Mouse (Mus musculus): ENCODE measurements around the gene Gars. TPM values are rescaled to one million over a fixed set of nuclear protein-coding genes. Genes with fewer than 3 reads are reported as not detected.

Gars gene
- polyA plus RNA-seq, 1 experiment from 2014 or later, result 172 TPM

DNA sequence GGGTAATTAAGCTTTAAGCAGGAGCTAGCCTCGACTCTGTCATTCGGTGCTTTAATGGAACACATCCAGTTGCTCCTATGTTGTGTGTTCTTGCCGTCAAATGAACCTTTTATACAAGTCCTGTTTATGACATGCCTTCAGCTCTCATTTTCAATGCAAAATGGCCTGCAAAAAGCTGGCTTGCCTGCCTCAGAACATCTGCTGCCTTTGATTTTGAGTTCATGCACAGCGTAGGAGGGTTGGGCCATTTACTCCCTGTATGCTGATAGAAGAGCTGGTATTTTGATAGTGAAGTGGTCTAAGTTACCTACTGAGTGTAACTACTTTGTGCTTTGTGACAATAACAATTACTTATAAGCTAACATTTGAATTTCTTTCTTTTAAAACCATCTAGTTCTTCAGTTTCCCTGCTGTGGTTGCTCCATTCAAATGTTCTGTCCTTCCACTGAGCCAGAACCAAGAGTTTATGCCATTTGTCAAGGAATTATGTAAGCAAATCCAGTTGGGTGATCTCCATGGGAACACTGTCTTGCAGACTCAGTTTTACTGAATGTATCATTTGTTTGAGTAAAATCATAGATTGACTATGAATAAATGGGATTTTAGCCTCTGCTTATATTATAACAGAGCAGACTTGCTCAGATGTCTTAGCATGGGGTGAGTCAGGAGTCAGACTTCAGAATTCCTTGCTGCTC lies 38.9 kb downstream of the Gars start:
- H3K9ac ChIP-seq (ENCODE audit: low read depth, low read length), result no peak overlapping the region
- H3K36me3 ChIP-seq (ENCODE audit: control insufficient read depth, insufficient read depth, low read length), result peaks cover 9% of the 10 kb centered on the region; the same call in 1 of the 2 replicates
- H3K4me2 ChIP-seq (ENCODE audit: low read depth, low read length), result no peak overlapping the region
- H3K4me1 ChIP-seq (ENCODE audit: control insufficient read depth, insufficient read depth, low read length), result no peaks in the 10 kb centered on the region
- H3K9me3 ChIP-seq (ENCODE audit: control insufficient read depth, low read length), result no peaks in the 10 kb centered on the region
- H3K4me3 ChIP-seq (ENCODE audit: low read length), result no peak overlapping the region
- ATAC-seq, result no peak
- no peak overlapping the region for H3K27ac ChIP-seq (ENCODE audit: low read length)
- no peaks in the 10 kb centered on the region for H3K27me3 ChIP-seq (replicated peaks; ENCODE audit: control insufficient read depth, insufficient read depth, low read length)
- 78% methylated on average over 4 of the region's 4 CpGs for whole genome bisulfite sequencing

GRCm38 (mm10) chr6:55081379-55081778 lies 43.6 kb downstream of the Gars start:
- 92% methylated on average over 3 of the region's 3 CpGs for WGBS
- Histone ChIP-seq H3K4me2 (ENCODE audit: low read depth, low read length) (no peak overlapping the region), H3K4me1 (ENCODE audit: control insufficient read depth, insufficient read depth, low read length) (no peaks in the 10 kb centered on the region), H3K27me3 (replicated peaks; ENCODE audit: control insufficient read depth, insufficient read depth, low read length) (no peaks in the 10 kb centered on the region), H3K9me3 (ENCODE audit: control insufficient read depth, low read length) (no peaks in the 10 kb centered on the region), H3K4me3 (ENCODE audit: low read length) (no peak overlapping the region), H3K9ac (ENCODE audit: low read depth, low read length) (no peak overlapping the region), H3K27ac (ENCODE audit: low read length) (no peak overlapping the region), H3K36me3 (ENCODE audit: control insufficient read depth, insufficient read depth, low read length) (peaks cover 9% of the 10 kb centered on the region; the same call in 1 of the 2 replicates)
- ATAC-seq, result no peak

- H3K27me3 ChIP-seq (replicated peaks; ENCODE audit: control insufficient read depth, insufficient read depth, low read length), result no peaks in the 10 kb centered on the region
- H3K9me3 ChIP-seq (ENCODE audit: control insufficient read depth, low read length), result no peaks in the 10 kb centered on the region
- no peak overlapping the region for H3K27ac ChIP-seq (ENCODE audit: low read length)
- ATAC-seq, result no peak
- no peaks in the 10 kb centered on the region for H3K4me1 ChIP-seq (ENCODE audit: control insufficient read depth, insufficient read depth, low read length)
- no peak overlapping the region for H3K4me2 ChIP-seq (ENCODE audit: low read depth, low read length)
- no peak overlapping the region for H3K4me3 ChIP-seq (ENCODE audit: low read length)
- no peak overlapping the region for H3K9ac ChIP-seq (ENCODE audit: low read depth, low read length)
- peaks cover 5% of the 10 kb centered on the region; the same call in 1 of the 2 replicates for H3K36me3 ChIP-seq (ENCODE audit: control insufficient read depth, insufficient read depth, low read length)
- 73% methylated on average over 7 of the region's 7 CpGs for WGBS
Measured at GRCm38 (mm10) chr6:55082261-55083051, 44.6 kb downstream of the Gars start.

- H3K27me3 ChIP-seq (replicated peaks; ENCODE audit: control insufficient read depth, insufficient read depth, low read length), result no peaks in the 10 kb centered on the region
Measured at GRCm38 (mm10) chr6:55087355-55087754, 49.5 kb downstream of the Gars start.

DNA sequence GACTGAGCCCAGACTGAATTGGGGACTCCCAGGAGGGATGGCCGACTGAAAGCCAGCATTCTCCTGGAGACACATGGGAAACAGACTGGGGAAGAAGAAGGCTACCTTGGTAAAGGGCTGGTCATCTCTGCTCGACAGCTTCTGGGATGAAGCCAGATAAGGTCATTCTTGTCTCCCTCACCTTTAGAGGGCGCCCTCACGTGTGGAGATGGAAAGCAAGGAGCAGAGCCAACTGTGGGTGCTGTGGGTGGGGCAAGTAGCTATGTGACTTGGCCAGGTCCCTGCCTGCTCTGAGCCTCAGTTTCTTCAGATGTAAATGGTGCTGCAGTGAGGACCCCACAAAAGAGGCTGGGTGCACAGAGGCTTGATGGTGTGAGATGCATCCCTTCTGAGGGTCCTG lies 52.8 kb downstream of the Gars start:
- Histone ChIP-seq H3K9ac (ENCODE audit: low read depth, low read length) (no peak overlapping the region), H3K27me3 (replicated peaks; ENCODE audit: control insufficient read depth, insufficient read depth, low read length) (no peaks in the 10 kb centered on the region), H3K4me1 (ENCODE audit: control insufficient read depth, insufficient read depth, low read length) (no peaks in the 10 kb centered on the region), H3K4me2 (ENCODE audit: low read depth, low read length) (no peak overlapping the region), H3K4me3 (ENCODE audit: low read length) (no peak overlapping the region), H3K9me3 (ENCODE audit: control insufficient read depth, low read length) (no peaks in the 10 kb centered on the region), H3K36me3 (ENCODE audit: control insufficient read depth, insufficient read depth, low read length) (no peaks in the 10 kb centered on the region), H3K27ac (ENCODE audit: low read length) (no peak overlapping the region)
- ATAC-seq, result no peak
- 32% methylated on average over 4 of the region's 4 CpGs for WGBS

More at GRCm38 (mm10) chr6:55087355-55087754, 49.5 kb downstream of the Gars start:
- no peak for ATAC-seq
- no peaks in the 10 kb centered on the region for H3K4me1 ChIP-seq (ENCODE audit: control insufficient read depth, insufficient read depth, low read length)
- no peak overlapping the region for H3K9ac ChIP-seq (ENCODE audit: low read depth, low read length)
- WGBS, result 51% methylated on average over 4 of the region's 4 CpGs
- H3K4me3 ChIP-seq (ENCODE audit: low read length), result no peak overlapping the region
- no peaks in the 10 kb centered on the region for H3K36me3 ChIP-seq (ENCODE audit: control insufficient read depth, insufficient read depth, low read length)
- no peak overlapping the region for H3K27ac ChIP-seq (ENCODE audit: low read length)
- no peaks in the 10 kb centered on the region for H3K9me3 ChIP-seq (ENCODE audit: control insufficient read depth, low read length)
- no peak overlapping the region for H3K4me2 ChIP-seq (ENCODE audit: low read depth, low read length)

GRCm38 (mm10) chr6:55091396-55091795 lies 53.6 kb downstream of the Gars start:
- no peaks in the 10 kb centered on the region for H3K36me3 ChIP-seq (ENCODE audit: control insufficient read depth, insufficient read depth, low read length)
- no peak overlapping the region for H3K4me3 ChIP-seq (ENCODE audit: low read length)
- H3K9me3 ChIP-seq (ENCODE audit: control insufficient read depth, low read length), result no peaks in the 10 kb centered on the region
- 92% methylated on average over 9 of the region's 9 CpGs for WGBS
- ATAC-seq, result no peak
- H3K27me3 ChIP-seq (replicated peaks; ENCODE audit: control insufficient read depth, insufficient read depth, low read length), result no peaks in the 10 kb centered on the region
- no peak overlapping the region for H3K9ac ChIP-seq (ENCODE audit: low read depth, low read length)
- H3K4me2 ChIP-seq (ENCODE audit: low read depth, low read length), result no peak overlapping the region
- H3K27ac ChIP-seq (ENCODE audit: low read length), result no peak overlapping the region
- H3K4me1 ChIP-seq (ENCODE audit: control insufficient read depth, insufficient read depth, low read length), result no peaks in the 10 kb centered on the region

DNA sequence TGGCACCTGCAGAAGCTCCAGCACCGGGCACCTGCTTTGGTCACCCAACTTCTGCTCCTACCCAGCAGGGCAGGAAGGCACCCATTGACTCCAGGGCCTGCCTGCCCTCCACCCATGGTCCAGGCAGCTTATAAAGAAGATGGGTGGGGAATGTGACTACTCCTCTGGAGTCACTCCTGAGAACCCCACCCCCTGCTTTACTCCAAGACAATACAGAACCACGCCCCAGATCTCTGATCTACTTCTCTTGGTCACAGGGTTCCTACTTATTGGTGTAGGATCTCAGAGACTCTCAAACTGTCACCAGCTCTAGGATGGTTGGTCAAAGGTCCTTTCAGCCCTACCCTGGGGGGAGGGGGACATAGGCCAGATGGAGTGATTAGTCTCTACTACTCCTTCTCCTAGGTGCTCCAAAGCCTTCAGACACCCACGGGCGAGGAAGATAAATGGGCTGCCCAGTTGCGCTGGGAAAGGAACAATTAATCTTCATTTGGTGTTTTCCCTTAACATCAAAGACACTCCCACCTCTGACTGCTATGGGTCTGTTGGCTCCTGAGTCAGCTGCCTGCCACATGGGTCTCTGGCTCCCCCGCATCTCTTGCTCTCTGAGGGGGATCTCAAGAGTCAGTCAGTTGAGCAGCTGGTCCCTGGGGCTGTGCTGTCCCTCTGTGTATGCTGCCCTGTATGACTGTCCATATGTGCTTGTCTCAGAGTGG lies 55.8 kb downstream of the Gars start:
- H3K36me3 ChIP-seq (ENCODE audit: control insufficient read depth, insufficient read depth, low read length), result no peaks in the 10 kb centered on the region
- H3K4me3 ChIP-seq (ENCODE audit: low read length), result no peak overlapping the region
- ATAC-seq, result no peak
- no peak overlapping the region for H3K27ac ChIP-seq (ENCODE audit: low read length)
- 45% methylated on average over 6 of the region's 6 CpGs for WGBS
- no peaks in the 10 kb centered on the region for H3K27me3 ChIP-seq (replicated peaks; ENCODE audit: control insufficient read depth, insufficient read depth, low read length)
- H3K4me2 ChIP-seq (ENCODE audit: low read depth, low read length), result no peak overlapping the region
- no peaks in the 10 kb centered on the region for H3K9me3 ChIP-seq (ENCODE audit: control insufficient read depth, low read length)
- no peak overlapping the region for H3K9ac ChIP-seq (ENCODE audit: low read depth, low read length)
- no peaks in the 10 kb centered on the region for H3K4me1 ChIP-seq (ENCODE audit: control insufficient read depth, insufficient read depth, low read length)

DNA sequence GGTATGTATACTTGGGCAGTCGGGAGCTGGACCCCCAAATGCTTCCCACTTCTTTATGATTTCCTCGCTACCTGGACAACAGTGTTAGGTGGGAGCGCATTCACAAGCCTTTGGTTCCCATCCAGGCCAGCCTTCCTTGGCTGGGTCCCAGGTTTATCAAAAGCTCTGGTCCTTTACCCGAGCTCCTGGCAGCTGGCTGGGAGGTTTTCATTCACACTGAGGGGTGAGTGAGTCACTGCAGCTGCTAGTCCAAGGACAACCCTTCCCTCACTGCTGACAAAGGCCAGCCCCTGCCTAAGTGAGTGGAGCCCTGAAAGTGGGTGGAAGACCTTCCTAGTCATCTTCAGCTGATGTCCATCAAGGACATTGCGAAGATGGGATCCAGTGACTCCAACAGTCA lies 60.2 kb downstream of the Gars start:
- Histone ChIP-seq H3K27ac (ENCODE audit: low read length) (no peak overlapping the region), H3K9me3 (ENCODE audit: control insufficient read depth, low read length) (no peaks in the 10 kb centered on the region), H3K4me2 (ENCODE audit: low read depth, low read length) (no peak overlapping the region), H3K27me3 (replicated peaks; ENCODE audit: control insufficient read depth, insufficient read depth, low read length) (0 out of 2 replicates have a peak, but pooled peaks cover 3% of the 10 kb centered on the region), H3K36me3 (ENCODE audit: control insufficient read depth, insufficient read depth, low read length) (no peaks in the 10 kb centered on the region), H3K4me3 (ENCODE audit: low read length) (no peak overlapping the region), H3K4me1 (ENCODE audit: control insufficient read depth, insufficient read depth, low read length) (no peaks in the 10 kb centered on the region), H3K9ac (ENCODE audit: low read depth, low read length) (no peak overlapping the region)
- no peak for ATAC-seq
- 64% methylated on average over 5 of the region's 5 CpGs for WGBS

GRCm38 (mm10) chr6:55098603-55099002 lies 60.8 kb downstream of the Gars start:
- H3K9ac ChIP-seq (ENCODE audit: low read depth, low read length), result no peak overlapping the region
- ATAC-seq, result no peak
- no peak overlapping the region for H3K27ac ChIP-seq (ENCODE audit: low read length)
- no peaks in the 10 kb centered on the region for H3K36me3 ChIP-seq (ENCODE audit: control insufficient read depth, insufficient read depth, low read length)
- 71% methylated on average over 5 of the region's 5 CpGs for WGBS
- H3K27me3 ChIP-seq (replicated peaks; ENCODE audit: control insufficient read depth, insufficient read depth, low read length), result 0 out of 2 replicates have a peak, but pooled peaks cover 3% of the 10 kb centered on the region
- no peaks in the 10 kb centered on the region for H3K9me3 ChIP-seq (ENCODE audit: control insufficient read depth, low read length)
- H3K4me2 ChIP-seq (ENCODE audit: low read depth, low read length), result no peak overlapping the region
- no peak overlapping the region for H3K4me3 ChIP-seq (ENCODE audit: low read length)
- H3K4me1 ChIP-seq (ENCODE audit: control insufficient read depth, insufficient read depth, low read length), result no peaks in the 10 kb centered on the region
